Mouse (Mus musculus): ENCODE results near the gene Fnip2.
A peak's percentile ranks its signal among the peaks of the same experiment; 100 is the strongest.
"Not testable (repeated sequence)": the region's sequence is repeated elsewhere in the genome, so short reads cannot be mapped to it uniquely, and the experiment has no call there.

Fnip2 gene

DNA sequence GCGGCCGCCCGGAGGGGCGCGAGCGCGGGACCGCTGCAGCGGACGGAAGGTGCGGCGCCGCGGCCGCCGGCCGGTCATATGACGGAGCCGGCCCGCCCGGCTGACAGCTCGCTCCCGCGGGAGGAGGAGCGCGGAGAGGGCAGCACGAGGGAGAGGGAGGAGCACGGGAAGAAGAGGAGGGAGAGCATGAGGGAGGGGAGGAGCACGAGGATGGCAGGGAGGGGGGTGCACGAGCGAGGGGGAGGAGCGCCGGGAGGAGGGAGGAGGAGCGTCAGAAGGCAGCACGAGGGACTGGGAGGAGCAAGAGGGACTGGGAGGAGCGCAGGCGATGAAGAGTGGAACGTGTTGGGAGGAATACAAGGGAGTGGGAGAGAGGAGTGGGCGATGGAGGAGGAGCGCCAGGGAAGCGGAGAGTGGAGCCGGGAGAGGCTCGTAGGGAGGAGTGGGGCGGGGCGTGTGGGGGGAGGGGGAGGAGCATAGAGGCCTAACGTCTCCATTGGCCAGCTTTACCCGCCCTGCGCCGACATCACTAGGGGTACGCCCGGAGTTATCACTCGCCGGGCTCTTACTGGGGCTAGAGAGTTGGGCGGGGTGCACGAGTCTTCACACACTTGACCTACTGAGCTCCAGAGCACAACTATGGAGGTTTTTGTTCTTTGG is at the start of gene Fnip2:
Gene Fnip2 (minus strand): TSS at position 94 of the 660 bp plus-strand sequence.
- DNase-seq (ENCODE audit: low spot score): peak; percentile 91

DNA sequence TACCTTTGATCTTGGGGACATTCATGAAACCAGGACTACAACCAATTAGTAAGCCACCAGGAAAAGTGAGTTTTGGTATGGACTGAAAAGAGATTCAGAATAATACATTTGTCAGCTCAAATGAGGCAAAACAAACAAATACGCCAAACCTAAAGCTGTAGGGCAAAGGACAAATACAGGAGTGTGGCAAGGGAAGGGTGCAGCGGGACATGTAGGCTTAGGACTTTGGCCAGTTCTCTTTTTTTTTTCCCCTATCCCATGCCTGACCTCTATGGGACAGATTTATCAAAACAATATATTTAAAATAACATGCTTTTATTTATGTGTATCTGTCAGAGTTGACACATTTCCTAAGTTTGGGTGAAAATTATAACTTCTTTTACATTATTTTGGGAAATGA is 42.3 kb upstream of the Fnip2 start:
- no peak for DNase-seq (ENCODE audit: low spot score)

DNA sequence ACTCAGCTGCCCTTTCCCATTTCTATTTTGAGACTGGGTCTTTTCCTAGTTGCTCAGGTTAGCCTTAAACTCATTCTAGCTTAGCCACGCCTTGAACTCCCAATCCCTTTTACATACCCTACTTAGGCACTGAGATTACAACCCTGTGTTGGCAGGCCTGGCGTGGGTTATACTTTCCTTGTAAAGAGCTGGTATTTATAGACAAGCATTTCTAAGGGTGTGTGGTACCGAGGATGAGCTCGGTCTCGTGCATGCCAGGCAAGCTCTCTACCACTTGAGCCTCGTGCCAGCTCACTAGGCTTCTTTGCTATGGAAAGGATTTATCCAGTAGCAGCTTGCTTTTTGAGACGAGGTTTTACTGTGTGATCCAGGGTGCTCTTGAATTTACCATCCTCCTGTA is 27.9 kb upstream of the Fnip2 start:
- no peak for DNase-seq (ENCODE audit: low spot score)

DNA sequence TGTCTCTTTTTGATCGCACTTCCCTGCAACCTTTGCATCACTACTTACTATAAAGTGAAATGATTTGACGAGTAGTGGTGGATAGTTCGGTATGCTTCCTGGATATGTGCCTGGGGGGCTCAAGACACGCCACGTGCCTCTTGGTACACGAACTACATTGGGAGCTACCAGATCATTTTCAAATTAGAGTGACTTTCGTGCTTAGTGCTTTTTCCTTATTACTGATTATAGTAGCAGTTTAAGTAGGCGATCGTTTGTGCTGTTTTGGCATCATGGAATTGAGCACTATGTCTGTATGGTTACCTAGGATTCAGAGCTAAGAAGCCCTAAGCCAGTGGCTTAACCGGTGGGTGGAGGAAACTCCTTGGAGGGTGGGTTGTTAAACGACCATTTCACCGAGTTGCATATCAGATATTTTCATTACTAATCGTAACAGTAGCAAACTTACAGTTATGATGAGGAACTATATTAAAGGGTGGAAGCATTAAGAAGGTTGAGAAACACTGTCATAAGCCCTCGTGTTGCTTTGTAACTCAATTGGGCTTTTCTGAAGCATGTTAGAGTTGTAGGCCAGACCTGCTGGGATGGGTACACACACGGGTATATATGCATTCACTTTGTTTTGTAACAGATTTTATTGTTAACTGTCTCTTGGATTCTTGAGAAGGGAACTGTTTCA is 24.3 kb upstream of the Fnip2 start:
- no peak for DNase-seq (ENCODE audit: low spot score)

DNA sequence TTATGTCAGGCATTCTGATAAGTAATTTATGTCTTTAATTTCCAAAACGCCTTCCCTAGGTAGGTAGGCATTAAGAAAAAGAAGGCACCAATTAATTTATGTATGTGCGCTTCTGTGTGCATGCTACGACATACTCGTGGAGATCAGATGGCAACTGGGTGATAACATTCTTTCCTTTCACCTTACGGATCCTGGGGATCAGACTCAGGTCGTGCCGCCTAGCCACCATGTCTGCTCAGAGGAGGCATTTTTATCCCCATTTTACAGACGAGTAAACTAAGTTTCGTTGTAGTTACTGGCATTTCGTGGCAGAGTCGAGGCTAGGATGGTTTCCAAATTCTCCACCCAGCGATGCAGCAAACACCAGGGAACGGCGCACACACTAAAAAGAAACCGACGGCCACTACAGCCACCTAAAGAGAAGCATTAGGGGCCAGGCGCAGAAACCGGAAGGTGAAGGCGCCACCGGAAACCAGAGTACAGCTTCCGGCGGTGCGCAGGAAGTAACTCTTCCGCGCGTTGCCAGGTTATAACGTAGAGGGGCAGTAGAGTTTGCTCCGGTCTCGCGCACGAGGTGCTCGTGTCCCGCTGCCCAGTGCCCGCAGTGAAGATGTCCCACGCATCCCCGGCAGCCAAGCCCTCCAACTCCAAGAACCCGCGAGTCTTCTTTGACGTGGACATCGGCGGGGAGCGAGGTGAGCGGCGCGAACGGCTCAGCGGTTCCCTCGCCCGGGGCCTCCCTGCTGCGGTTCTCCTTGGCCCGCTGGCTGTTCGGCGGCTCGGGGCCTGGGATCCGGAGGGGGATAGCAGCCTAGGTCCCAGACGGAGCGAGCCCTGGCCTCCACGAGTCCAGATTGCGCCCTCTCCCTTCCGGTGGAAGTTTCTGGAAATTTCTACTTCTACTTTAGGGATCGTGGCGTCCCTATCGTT is 23.5 kb upstream of the Fnip2 start, which contains the start of gene Ppid:
Gene Ppid (plus strand): TSS at position 480 of the 930 bp plus-strand sequence.
- DNase-seq (ENCODE audit: low spot score): peak; percentile 83

DNA sequence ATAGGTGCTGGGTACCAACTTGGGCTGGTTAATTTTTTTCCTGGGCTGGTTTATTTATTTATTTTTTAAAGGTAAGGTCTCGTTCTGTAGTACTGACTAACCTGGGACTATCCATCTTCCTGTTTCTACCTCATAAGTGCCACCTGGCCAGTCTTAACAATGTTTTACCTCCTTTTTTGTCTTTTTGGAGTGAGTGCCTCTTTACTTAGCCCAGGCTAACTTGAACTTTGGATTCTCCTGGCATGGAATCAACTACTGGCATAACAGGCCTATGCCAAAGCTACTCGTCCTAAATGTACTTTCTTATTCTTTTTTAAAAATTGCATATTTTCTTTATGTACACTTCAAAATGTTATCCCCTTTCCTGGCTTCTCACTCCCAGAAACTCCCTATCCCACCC is 22.1 kb upstream of the Fnip2 start:
- no peak for DNase-seq (ENCODE audit: low spot score)

DNA sequence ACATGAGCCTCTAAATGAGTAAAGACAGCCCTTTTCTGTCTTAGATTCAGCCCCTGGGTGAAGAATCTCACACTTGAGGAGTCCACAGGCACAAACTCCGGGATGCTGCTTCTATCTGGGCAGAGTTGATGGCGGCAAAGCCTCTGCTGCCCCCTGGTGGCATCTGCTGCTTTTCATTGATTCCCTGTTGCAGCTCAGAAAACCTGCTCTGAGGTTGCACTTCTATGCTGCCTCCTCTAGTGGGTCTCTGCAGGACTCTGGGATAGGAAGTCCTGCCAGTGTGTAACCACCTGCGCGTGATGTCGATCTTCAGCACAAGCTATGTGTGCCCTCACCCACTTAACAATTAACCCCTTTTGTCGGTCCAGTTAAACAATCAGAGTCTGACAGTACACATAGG is 19.2 kb upstream of the Fnip2 start:
- DNase-seq (ENCODE audit: low spot score): peak; percentile 72

DNA sequence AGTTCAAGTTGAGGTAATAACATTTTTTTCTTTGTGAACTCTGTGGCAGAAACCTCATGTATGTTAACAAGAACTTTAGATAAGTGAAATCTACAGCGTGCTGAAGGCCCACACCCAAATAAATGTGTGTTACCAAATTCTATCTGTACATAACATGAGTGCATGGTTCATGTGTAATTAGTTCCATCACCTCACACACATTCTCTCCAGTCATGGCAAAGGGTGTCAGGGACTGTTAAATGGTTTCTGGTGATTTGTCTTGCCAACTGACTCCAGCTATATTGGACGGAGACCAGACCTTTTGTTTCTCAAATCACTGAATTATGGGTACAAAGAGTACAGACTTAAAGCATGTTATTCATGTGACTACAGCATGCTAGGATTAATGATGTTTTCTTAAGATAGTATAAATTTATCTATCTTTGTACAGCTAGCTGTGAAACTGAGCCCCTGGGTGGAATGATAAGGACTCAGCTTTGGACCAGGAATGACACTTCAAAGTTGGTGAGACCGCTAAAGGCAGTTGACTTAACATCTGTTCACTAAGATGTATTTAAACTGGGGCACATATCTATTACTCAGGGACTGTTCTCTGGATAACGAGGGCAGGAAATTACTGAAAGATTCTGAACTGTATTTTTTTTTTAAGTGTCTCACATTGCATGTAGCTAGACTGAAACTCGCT is 12.4 kb upstream of the Fnip2 start:
- no peak for DNase-seq (ENCODE audit: low spot score)

DNA sequence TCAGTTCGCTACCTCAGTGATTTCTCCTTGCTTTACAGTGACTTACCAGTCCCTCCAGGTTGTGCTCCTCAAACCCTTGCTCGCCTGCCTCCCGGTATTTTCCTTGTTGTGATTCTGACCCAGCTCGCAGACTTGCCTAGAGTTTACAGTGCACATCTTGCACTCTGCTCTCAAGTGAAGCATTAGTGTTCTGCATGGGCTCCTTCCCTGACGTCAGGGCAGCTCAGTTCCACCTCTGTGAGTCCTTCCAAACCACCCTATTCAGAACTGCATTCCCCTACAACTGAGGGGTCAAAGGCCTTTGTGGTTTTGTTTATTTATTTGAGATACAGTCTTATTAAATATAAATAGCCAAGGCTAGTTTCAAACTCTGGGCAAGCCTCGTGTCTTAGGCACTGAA is 10.6 kb upstream of the Fnip2 start:
- DNase-seq (ENCODE audit: low spot score): no peak

DNA sequence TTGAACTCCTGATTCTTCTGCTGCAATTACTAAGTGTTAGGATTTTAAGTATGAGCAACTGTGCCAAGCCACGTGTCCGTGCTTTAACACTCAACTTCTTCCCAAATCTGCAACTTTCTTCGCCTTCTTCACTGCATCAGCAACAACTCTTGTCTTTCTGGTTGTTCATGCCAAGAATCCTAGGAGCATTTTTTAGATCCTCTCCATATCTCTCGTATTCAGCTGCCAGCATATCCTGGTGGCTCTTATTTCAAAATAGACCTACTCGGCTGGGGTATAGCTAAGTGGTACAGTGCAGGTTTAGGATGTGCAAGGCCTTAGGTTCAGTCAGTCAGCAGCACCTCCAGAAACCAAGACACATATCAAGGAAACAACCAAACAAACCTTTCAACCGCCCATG is 10.0 kb upstream of the Fnip2 start:
- DNase-seq (ENCODE audit: low spot score): no peak

DNA sequence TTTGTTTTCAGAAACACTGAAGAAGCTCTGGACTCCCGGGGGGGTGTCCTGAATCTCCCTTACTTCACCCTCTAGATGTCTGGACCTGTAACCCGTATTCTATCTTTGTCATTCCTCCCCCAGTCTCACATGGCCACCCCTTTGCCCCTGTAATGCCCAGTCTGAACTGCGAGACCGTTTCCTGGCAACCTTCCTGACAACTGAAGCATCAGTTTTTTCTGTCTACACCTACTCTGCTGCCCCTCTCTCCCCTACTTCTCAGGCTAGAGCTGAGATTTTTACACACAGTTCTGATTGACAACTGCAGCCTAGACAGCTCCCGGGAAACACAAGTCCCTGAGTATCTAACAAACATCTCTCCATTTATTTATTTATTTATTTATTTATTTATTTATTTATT is 9.3 kb upstream of the Fnip2 start:
- DNase-seq (ENCODE audit: low spot score): no peak

DNA sequence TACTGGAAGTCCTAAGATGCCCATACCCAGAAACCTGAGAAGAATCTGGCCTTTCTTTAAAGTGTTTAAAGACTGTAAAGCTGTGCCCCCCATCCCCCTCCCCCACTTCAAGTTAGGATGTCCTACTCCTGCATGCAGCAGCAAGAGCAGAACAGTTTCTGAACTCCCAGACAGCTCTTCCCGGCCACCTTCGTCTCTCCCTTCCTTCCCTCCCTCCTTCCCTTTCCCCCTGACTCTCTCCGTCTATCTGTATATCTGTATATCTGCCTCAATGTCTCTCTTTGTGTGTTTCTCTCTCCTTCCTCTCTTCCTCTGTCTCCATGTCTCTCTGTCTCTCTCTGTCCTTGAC is 8.8 kb upstream of the Fnip2 start:
- no peak for DNase-seq (ENCODE audit: low spot score)

DNA sequence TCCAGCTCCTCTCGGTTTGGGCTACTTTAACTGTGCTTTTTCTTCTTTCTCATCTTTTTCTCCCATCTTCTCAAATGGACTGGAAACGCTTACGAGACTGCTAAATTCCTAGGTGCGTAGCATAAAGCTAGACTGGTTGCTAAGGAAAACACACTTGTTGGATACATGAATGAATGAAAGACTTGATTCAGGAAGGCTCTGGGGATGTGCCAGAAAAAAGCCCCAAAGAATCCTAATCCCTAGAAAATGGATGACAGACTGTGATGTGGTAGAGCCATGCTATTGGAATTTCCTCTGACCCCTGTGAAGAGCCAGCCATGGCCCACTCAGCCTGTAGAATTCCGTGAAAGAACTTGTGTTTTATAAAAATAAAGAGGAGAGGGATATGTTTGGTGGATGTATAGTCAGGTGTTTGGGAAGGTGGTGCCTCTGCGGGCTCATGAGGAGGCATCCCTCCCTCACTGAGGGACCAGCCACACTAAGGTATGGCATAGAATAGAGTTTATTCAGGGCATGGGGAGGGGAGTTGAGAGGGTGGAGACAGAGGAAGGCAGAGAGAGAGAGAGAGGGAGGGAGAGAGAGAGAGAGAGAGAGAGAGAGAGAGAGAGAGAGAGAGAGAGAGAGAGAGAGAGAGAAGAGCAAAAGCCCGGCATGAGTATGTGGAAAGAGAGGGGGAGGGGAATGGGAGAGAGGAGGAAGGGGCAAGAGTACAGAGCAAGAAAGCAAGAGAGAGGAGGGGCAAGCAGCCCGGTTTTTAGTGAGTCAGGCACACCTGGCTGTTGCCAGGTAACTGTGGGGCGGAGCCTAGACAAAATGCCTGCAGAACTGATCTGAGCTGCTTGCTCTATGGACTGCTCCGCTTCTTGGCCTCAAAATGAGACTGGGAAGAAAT is 8.2 kb upstream of the Fnip2 start:
- DNase-seq (ENCODE audit: low spot score): peak; percentile 33

DNA sequence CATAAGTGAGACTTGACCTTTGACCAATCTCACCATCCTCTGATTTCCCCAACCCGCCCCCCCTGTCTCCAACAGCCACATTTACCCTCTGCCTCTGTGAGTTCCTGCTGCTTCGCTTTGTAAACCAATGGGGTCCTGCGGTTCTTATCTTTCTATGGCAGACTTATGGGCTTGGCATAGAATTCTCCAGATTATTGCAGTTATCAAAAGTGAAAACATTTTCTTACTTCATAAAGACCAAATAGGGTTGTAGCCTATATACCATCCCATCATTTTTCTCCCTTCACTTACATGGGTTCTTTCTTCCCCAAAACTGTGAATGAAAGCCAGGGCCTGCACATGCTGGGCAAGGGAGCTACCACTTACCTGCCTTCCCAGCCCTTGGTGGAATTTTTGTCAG is 6.7 kb upstream of the Fnip2 start:
- no peak for DNase-seq (ENCODE audit: low spot score)

DNA sequence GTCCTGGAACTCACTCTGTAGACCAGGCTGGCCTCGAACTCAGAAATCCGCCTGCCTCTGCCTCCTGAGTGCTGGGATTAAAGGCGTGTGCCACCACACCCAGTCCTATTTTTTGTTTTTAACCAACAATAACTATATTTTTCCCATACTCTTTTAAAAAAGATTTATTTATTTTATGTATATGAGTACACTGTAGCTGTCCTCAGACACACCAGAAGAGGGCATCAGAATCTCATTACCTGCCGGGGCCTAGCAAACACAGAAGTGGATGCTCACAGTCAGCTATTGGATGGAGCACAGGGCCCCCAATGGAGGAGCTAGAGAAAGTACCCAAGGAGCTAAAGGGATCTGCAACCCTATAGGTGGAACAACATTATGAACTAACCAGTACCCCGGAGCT is 5.8 kb upstream of the Fnip2 start:
- not testable (repeated sequence) for DNase-seq (ENCODE audit: low spot score)

DNA sequence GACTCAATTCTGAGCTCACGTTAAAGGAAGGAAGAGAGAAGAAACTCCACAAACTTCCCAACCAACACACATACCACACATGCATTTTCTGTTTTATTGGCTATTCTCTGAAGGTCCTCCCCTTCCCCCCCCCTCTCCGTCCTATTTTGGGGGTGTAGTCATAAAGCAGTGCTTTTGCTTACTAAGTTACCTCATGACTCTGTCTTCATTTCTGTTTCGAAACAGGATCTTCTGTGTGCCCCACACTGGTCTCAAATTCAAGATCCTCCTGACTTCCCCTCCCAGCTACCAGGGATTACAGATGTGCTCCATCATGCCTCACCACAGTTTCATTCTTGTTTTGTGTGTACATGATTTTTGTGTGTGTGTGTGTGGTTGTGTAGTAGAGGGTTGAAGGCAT is 4.8 kb upstream of the Fnip2 start:
- no peak for DNase-seq (ENCODE audit: low spot score)

DNA sequence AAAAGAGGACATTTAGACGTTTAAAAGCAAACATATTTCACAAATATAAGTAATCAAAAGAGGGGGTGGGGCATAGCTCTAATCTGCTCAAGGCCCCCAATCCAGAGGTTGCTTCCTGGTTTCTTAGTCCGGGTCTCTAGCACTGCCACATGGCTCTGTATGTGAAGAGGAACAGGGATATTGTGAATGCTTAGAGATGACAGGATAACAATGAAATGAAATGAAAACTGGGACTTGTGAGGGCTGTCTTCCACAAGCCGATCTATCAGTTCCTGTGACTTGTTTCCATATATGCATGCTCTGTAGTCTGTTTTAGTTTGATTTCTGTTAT is 1.7 kb upstream of the Fnip2 start:
- no peak for DNase-seq (ENCODE audit: low spot score)

DNA sequence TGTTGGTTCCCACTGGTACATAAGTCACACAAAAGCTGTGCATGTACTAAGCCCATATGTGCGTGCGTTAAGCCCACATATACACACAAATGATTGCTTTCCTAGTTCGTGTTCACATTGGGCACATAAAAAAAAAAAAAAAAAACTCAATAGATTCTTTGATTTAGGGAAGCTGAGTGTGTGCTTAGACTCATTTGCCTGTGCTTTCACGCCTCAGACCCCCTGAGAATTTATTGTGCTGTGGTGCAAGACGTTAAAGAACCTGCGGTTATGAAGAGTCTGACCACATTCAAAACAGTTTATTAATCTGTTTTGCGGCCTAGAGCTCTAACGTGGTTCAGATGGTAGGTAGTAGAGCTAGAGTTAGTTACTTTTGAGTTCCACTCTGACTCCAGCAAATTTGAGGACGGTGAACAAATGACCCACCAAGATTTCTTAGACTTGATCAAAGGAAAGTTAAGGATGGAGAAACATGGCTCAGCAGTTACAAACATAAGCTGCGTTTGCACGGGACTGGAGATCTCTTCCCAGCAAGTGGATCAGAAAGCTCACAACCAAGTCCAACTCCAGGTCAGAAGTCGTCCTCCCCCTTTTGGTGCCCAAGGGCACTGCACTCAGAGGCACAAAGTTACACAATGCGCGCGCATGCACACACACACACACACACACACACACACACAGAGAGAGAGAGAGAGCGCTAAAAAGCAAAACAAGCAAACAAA is 1.2 kb upstream of the Fnip2 start:
- DNase-seq (ENCODE audit: low spot score): no peak

DNA sequence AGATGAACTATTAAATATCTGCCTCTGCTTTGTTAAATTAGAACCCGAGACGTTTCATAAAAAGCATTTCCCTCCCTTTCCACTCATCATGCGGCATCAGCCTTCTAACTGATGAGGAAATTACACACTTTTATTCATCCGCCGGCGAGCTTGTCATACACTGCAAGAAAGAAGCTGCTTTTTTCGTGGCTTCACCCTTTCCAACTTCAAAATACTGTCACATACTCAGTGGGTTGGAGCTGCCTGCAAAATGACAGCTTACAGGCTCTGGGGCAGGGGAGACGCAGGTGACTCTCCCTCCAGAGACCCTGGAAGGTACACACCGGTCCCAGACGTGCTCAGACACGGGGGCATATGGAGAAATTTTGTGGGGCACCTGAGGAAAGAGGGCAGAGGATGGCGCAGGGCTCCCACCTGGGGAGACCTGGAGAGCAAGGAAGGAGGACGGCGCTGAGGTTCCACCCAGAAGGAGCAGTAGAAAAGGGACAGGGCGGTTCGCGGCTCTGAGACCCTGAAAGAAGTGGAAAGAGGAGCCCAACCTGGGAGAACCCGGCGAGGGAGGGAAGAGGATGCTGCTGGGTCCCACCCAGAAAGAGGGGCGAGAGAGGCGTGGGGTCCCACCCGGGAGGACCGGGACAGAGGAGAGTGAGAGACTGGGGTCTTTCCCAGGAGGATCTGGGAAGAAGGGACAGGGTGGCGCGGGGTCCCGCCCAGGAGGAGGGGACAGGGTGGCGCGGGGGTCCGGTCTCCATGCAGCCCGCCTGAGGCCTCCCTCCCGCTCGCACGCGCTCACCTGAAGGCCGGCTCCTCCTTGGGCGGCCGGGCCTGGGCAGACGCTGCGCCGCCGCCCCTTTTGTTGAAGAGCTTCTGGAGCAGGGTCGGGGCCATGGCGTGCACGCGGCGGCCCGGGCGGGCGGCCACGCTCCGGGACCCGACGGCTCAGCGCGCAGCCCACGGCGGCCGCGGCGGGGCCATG is 592 bp downstream of the Fnip2 start:
- peak; percentile 65 for DNase-seq (ENCODE audit: low spot score)

All from testis, postnatal 14 days (tissue).